Mouse (Mus musculus) kidney, adult 2 months (tissue): ENCODE measurements around the gene Piezo1. TPM values are rescaled to one million over a fixed set of nuclear protein-coding genes. Genes with fewer than 3 reads are reported as not detected.
A peak's percentile ranks its signal among the peaks of the same experiment; 100 is the strongest.

Source experiments
- DNase-seq: peaks from one replicate; pipeline ENCODE4 v3.0.0; 2021
- H3K27ac ChIP-seq: fragments of 200-500 bp; 2 replicates; pipeline ENCODE4 v1.5.1; 2012; ENCODE audit warnings: low read depth, low read length, control low read depth, inconsistent platforms; ENCODE audit not compliant: insufficient read depth
- H3K27me3 ChIP-seq: fragments of 200-500 bp; replicated peaks from 2 replicates; pipeline ENCODE4 v1.6.1; 2012; ENCODE audit warnings: mild to moderate bottlenecking, moderate library complexity, low read length, inconsistent platforms; ENCODE audit not compliant: control insufficient read depth, insufficient read depth
- H3K36me3 ChIP-seq: fragments of 200-500 bp; 2 replicates; pipeline ENCODE4 v1.6.1; 2012; ENCODE audit warnings: mild to moderate bottlenecking, moderate library complexity, low read length, inconsistent platforms; ENCODE audit not compliant: control insufficient read depth, insufficient read depth
- H3K4me1 ChIP-seq: fragments of 200-500 bp; 2 replicates; pipeline ENCODE4 v1.6.1; 2011; ENCODE audit warnings: low read length; ENCODE audit not compliant: control insufficient read depth, insufficient read depth
- H3K4me3 ChIP-seq: fragments of 200-500 bp; 2 replicates; pipeline ENCODE4 v1.5.1; 2011; ENCODE audit warnings: mild to moderate bottlenecking, low read depth, low read length, control low read depth; ENCODE audit not compliant: insufficient read depth
- CTCF ChIP-seq: fragments of 200-500 bp; conservative IDR thresholded peaks from 2 replicates; pipeline ENCODE4 v1.5.1; 2011; ENCODE audit warnings: low read depth, mild to moderate bottlenecking, control low read depth, low read length, moderate library complexity, mixed read lengths; ENCODE audit not compliant: insufficient read depth, insufficient read length
- POLR2A ChIP-seq: fragments of 200-500 bp; IDR thresholded peaks from one replicate; pipeline ENCODE4 v1.6.1; 2011; ENCODE audit warnings: low read depth, low read length, control low read depth
- WGBS: fragments of 180-500 bp; shearing (Covaris S2); methylation state at CpG from one replicate; pipeline ENCODE4 v1.1.7; 2018; 5-methylcytosine and 5-hydroxymethylcytosine counted together
- polyA plus RNA-seq: library from polyadenylated mRNA; depleted of rRNA; stranded (reverse); fragments of >200 nt; gene quantifications from 2 replicates; pipeline ENCODE4 v1.2.3, GENCODE M21; 2012

The Piezo1 gene
- polyA plus RNA-seq, 1 experiment, result 102 TPM

- TF ChIP-seq CTCF (no peak), POLR2A (no peak)
These were observed 13.5 kb upstream of the Piezo1 start for GRCm38 (mm10) chr8:122564363-122565352.

GRCm38 (mm10) chr8:122561199-122561598 is 10.1 kb upstream of the Piezo1 start:
- Histone ChIP-seq H3K4me1 (no peaks in the 10 kb centered on the region), H3K27ac (no peak overlapping the region), H3K27me3 (no peaks in the 10 kb centered on the region), H3K4me3 (no peak overlapping the region), H3K36me3 (no peaks in the 10 kb centered on the region)
- DNase-seq, result no peak
- no peak for TF ChIP-seq POLR2A
- no peak for TF ChIP-seq CTCF
- 64% methylated on average over 5 of the region's 5 CpGs for WGBS

More at GRCm38 (mm10) chr8:122564363-122565352, 13.5 kb upstream of the Piezo1 start:
- no peaks in the 10 kb centered on the region for H3K27me3 ChIP-seq
- no peaks in the 10 kb centered on the region for H3K36me3 ChIP-seq
- peaks cover 7% of the 10 kb centered on the region; the same call in 1 of the 2 replicates for H3K4me1 ChIP-seq
- 58% methylated on average over 25 of the region's 25 CpGs for WGBS
- H3K27ac ChIP-seq, result 0 out of 2 replicates have a peak overlapping the region, but pooled peaks have one; percentile 31
- no peak for DNase-seq
- H3K4me3 ChIP-seq, result no peak overlapping the region

GRCm38 (mm10) chr8:122558671-122559349 is 7.7 kb upstream of the Piezo1 start:
- Histone ChIP-seq H3K4me1 (no peaks in the 10 kb centered on the region), H3K36me3 (no peaks in the 10 kb centered on the region), H3K27ac (no peak overlapping the region), H3K4me3 (no peak overlapping the region), H3K27me3 (no peaks in the 10 kb centered on the region)
- peak; percentile 42 for DNase-seq
- TF ChIP-seq POLR2A (no peak), CTCF (no peak)
- WGBS, result 20% methylated on average over 12 of the region's 12 CpGs

GRCm38 (mm10) chr8:122557248-122558038 is 6.3 kb upstream of the Piezo1 start:
- TF ChIP-seq CTCF (no peak), POLR2A (no peak)
- DNase-seq, result no peak
- Histone ChIP-seq H3K27ac (no peak overlapping the region), H3K4me3 (no peak overlapping the region), H3K27me3 (no peaks in the 10 kb centered on the region), H3K4me1 (no peaks in the 10 kb centered on the region), H3K36me3 (no peaks in the 10 kb centered on the region)
- WGBS, result 55% methylated on average over 10 of the region's 10 CpGs

- Histone ChIP-seq H3K27ac (peak overlapping the region; percentile 54), H3K4me1 (no peaks in the 10 kb centered on the region), H3K4me3 (peak overlapping the region; percentile 34; the same call in 1 of the 2 replicates), H3K36me3 (no peaks in the 10 kb centered on the region), H3K27me3 (no peaks in the 10 kb centered on the region)
- no peak for TF ChIP-seq CTCF
- no peak for TF ChIP-seq POLR2A
- peak; percentile 66 for DNase-seq
- WGBS, result 71% methylated on average over 12 of the region's 12 CpGs
These were observed 5.2 kb upstream of the Piezo1 start for GRCm38 (mm10) chr8:122556030-122557009.

GRCm38 (mm10) chr8:122554786-122555185 is 3.7 kb upstream of the Piezo1 start:
- Histone ChIP-seq H3K4me1 (peaks cover 3% of the 10 kb centered on the region; the same call in 1 of the 2 replicates), H3K4me3 (no peak overlapping the region), H3K27me3 (no peaks in the 10 kb centered on the region), H3K27ac (no peak overlapping the region), H3K36me3 (no peaks in the 10 kb centered on the region)
- TF ChIP-seq POLR2A (no peak), CTCF (no peak)
- 76% methylated on average over 6 of the region's 6 CpGs for WGBS
- no peak for DNase-seq
